Mouse (Mus musculus) lung, adult 18-20 months (tissue): ENCODE results near the gene Gnai2.
A peak's percentile ranks its signal among the peaks of the same experiment; 100 is the strongest.

Experiments
- DNase-seq, 2 experiments: peaks; one replicate each; pipeline ENCODE4 v3.0.0; 2022; ENCODE audit warnings: mixed read lengths in 2 of 2

Gnai2 gene

GRCm38 (mm10) chr9:107657144-107657543 lies 22.0 kb upstream of the Gnai2 start:
- no peak for DNase-seq

GRCm38 (mm10) chr9:107654585-107654984 lies 19.4 kb upstream of the Gnai2 start:
- no peak for DNase-seq

- DNase-seq: no peak
These were observed 18.3 kb upstream of the Gnai2 start for GRCm38 (mm10) chr9:107653474-107653873.

GRCm38 (mm10) chr9:107650708-107651481 lies 15.7 kb upstream of the Gnai2 start:
- DNase-seq: no peak

- no peak for DNase-seq
These were observed 15.1 kb upstream of the Gnai2 start for GRCm38 (mm10) chr9:107650225-107650624.

- DNase-seq: no peak
These were observed 13.6 kb upstream of the Gnai2 start for GRCm38 (mm10) chr9:107648767-107649166.

GRCm38 (mm10) chr9:107646975-107647374 lies 11.8 kb upstream of the Gnai2 start:
- no peak for DNase-seq

GRCm38 (mm10) chr9:107645577-107645976 lies 10.4 kb upstream of the Gnai2 start:
- peak; percentile 68 to 74 for DNase-seq

GRCm38 (mm10) chr9:107645153-107645510 lies 10.0 kb upstream of the Gnai2 start:
- DNase-seq: no peak

- DNase-seq: peak; percentile 88 to 92
These were observed 9.5 kb upstream of the Gnai2 start for GRCm38 (mm10) chr9:107644495-107645152.

- no peak for DNase-seq
These were observed 8.5 kb upstream of the Gnai2 start for GRCm38 (mm10) chr9:107643544-107644214.

GRCm38 (mm10) chr9:107641666-107642065 lies 6.5 kb upstream of the Gnai2 start:
- DNase-seq: no peak

GRCm38 (mm10) chr9:107640257-107640772 lies 5.1 kb upstream of the Gnai2 start:
- DNase-seq: peak; percentile 50 to 53

GRCm38 (mm10) chr9:107637070-107637469 lies 1.9 kb upstream of the Gnai2 start:
- DNase-seq: no peak

GRCm38 (mm10) chr9:107634406-107635278 lies 525 bp downstream of the Gnai2 start:
- DNase-seq: no peak

- no peak for DNase-seq
These were observed 1.3 kb downstream of the Gnai2 start for GRCm38 (mm10) chr9:107633661-107634405.

- DNase-seq: peak; percentile 88 to 91
These were observed 2.0 kb downstream of the Gnai2 start for GRCm38 (mm10) chr9:107633091-107633660.

- DNase-seq: peak; percentile 79 to 84
These were observed 2.7 kb downstream of the Gnai2 start for GRCm38 (mm10) chr9:107632478-107632877.

GRCm38 (mm10) chr9:107631861-107632260 lies 3.3 kb downstream of the Gnai2 start:
- DNase-seq: no peak

- no peak for DNase-seq
These were observed 3.8 kb downstream of the Gnai2 start for GRCm38 (mm10) chr9:107631311-107631826.

- no peak for DNase-seq
These were observed 4.6 kb downstream of the Gnai2 start for GRCm38 (mm10) chr9:107630576-107630975.
